Mouse (Mus musculus) midbrain, embryonic 16.5 days (tissue): ENCODE measurements around the gene Kdm2a. TPM values are rescaled to one million over a fixed set of nuclear protein-coding genes. Genes with fewer than 3 reads are reported as not detected.

Experiments
- ATAC-seq: fragments of 200-750 bp; cut with Nextera tagmentation; 2 replicates; pipeline ENCODE4 v1.8.0; 2017; ENCODE audit warnings: moderate TSS enrichment
- H3K27ac ChIP-seq: fragments of 300-500 bp; sonication (generic); 2 replicates; pipeline ENCODE4 v1.5.1; 2014; ENCODE audit warnings: mild to moderate bottlenecking, low read length, mixed read lengths
- H3K27me3 ChIP-seq: fragments of 300-500 bp; sonication (generic); 2 replicates; pipeline ENCODE4 v1.6.1; 2014; ENCODE audit warnings: low read depth, low read length, mixed read lengths; ENCODE audit not compliant: control insufficient read depth, insufficient read depth
- H3K36me3 ChIP-seq: fragments of 300-500 bp; sonication (generic); 2 replicates; pipeline ENCODE4 v1.6.1; 2014; ENCODE audit warnings: mild to moderate bottlenecking, low read length, moderate library complexity, mixed read lengths; ENCODE audit not compliant: control insufficient read depth, insufficient read depth
- H3K4me1 ChIP-seq: fragments of 300-500 bp; sonication (generic); 2 replicates; pipeline ENCODE4 v1.6.1; 2014; ENCODE audit warnings: mild to moderate bottlenecking, low read length, mixed read lengths; ENCODE audit not compliant: control insufficient read depth, insufficient read depth
- H3K4me2 ChIP-seq: fragments of 300-500 bp; sonication (generic); 2 replicates; pipeline ENCODE4 v1.6.1; 2014; ENCODE audit warnings: mild to moderate bottlenecking, low read length, mixed read lengths
- H3K4me3 ChIP-seq: fragments of 300-500 bp; sonication (generic); 2 replicates; pipeline ENCODE4 v1.5.1; 2014; ENCODE audit warnings: low read depth, mild to moderate bottlenecking, low read length, moderate library complexity, mixed read lengths
- H3K9ac ChIP-seq: fragments of 300-500 bp; sonication (generic); 2 replicates; pipeline ENCODE4 v1.6.1; 2014; ENCODE audit warnings: low read depth, low read length, mixed read lengths
- H3K9me3 ChIP-seq: fragments of 300-500 bp; sonication (generic); replicated peaks from 2 replicates; pipeline ENCODE4 v1.6.1; 2014; ENCODE audit warnings: mild to moderate bottlenecking, low read length, mixed read lengths; ENCODE audit not compliant: control insufficient read depth, poor library complexity, severe bottlenecking
- WGBS: fragments of 180-500 bp; shearing (Covaris S2); extraction: QIAGEN DNeasy Blood & Tissue Kit; methylation state at CpG from one replicate; pipeline ENCODE4 v1.1.7; 2014; 5-methylcytosine and 5-hydroxymethylcytosine counted together
- polyA plus RNA-seq: library from polyadenylated mRNA; unstranded; fragments of >200 nt; fragmentation: Nextera tagmentation; extraction: Ambion mirVana; gene quantifications from 2 replicates; pipeline ENCODE4 v1.2.1, GENCODE M21; 2015

Kdm2a gene
- polyA plus RNA-seq, 1 experiment from 2014 or later: 32.1 TPM

DNA sequence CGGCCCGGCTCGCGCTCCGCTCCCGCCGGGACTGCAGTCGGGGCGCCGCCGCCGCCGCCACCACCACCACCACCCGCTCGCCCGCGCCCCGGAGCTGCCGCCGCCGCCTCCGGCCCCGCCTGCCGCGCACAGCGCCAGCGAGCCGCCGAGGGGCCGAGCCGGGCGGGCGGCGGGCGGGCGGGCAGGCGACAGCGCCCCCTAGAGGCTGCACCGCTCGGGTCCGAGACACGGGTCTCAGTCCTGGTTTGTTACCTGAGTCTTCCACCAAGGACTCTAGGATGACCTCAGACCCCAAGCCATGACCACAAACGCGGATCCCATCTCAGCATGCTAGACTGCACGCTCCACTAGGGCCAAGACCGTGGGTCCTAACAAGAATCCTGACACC lies 91.9 kb downstream of the Kdm2a start, which contains the start of gene Grk2:
Gene Grk2, minus strand, starts transcription at position 33 of the 388 bp plus-strand sequence.
- 2% methylated on average over 20 of the region's 46 CpGs for WGBS
- peaks cover 51% of the 10 kb centered on the region for H3K4me1 ChIP-seq
- peak; percentile 65 for ATAC-seq

GRCm38 (mm10) chr19:4305491-4306189 lies 92.4 kb downstream of the Kdm2a start:
- peak overlapping the region; percentile 92 for H3K4me2 ChIP-seq
- under 1% methylated on average over 59 of the region's 68 CpGs for WGBS
- peaks cover 56% of the 10 kb centered on the region for H3K4me1 ChIP-seq
- H3K9ac ChIP-seq: peak overlapping the region; percentile 97
- no peaks in the 10 kb centered on the region for H3K36me3 ChIP-seq
- peak; percentile 47 for ATAC-seq
- no peaks in the 10 kb centered on the region for H3K27me3 ChIP-seq
- peak overlapping the region; percentile 92 for H3K27ac ChIP-seq
- no peaks in the 10 kb centered on the region for H3K9me3 ChIP-seq
- peak overlapping the region; percentile 93 for H3K4me3 ChIP-seq

More for the DNA sequence above, 91.9 kb downstream of the Kdm2a start, which contains the start of gene Grk2:
- H3K27ac ChIP-seq: peak within 1 kb of the TSS; percentile 92
- no peaks in the 10 kb centered on the region for H3K27me3 ChIP-seq
- peak within 1 kb of the TSS; percentile 92 for H3K4me2 ChIP-seq
- peak within 1 kb of the TSS; percentile 93 for H3K4me3 ChIP-seq
- no peaks in the 10 kb centered on the region for H3K9me3 ChIP-seq
- H3K9ac ChIP-seq: peak within 1 kb of the TSS; percentile 97
- H3K36me3 ChIP-seq: no peaks in the 10 kb centered on the region

DNA sequence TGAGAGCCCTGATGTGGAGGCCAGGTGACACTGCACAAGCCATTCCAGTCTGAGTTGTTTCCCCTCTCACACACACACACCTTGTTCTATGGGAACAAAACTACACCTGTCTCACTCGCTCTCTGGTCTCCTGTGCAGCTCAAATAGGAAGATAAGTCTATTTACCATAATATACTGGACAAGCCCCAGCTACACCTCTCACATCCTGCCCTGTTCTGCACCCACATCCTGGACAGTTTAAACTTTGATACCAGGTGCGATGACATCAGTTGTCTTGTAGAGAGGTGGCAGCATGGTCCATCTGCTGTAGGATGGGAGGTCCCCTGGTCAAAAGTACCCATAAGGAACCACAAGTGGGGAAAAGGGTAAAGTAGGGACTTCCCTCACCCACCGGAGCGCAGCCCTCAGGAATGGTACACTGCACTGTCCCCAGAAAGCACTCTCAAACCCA lies 93.2 kb downstream of the Kdm2a start:
- Histone ChIP-seq H3K9me3 (no peaks in the 10 kb centered on the region), H3K27me3 (no peaks in the 10 kb centered on the region), H3K4me3 (peak overlapping the region; percentile 93), H3K4me2 (peak overlapping the region; percentile 92), H3K36me3 (no peaks in the 10 kb centered on the region), H3K27ac (no peak overlapping the region), H3K9ac (peak overlapping the region; percentile 97), H3K4me1 (peaks cover 60% of the 10 kb centered on the region)
- no peak for ATAC-seq
- 57% methylated on average over 4 of the region's 4 CpGs for WGBS

DNA sequence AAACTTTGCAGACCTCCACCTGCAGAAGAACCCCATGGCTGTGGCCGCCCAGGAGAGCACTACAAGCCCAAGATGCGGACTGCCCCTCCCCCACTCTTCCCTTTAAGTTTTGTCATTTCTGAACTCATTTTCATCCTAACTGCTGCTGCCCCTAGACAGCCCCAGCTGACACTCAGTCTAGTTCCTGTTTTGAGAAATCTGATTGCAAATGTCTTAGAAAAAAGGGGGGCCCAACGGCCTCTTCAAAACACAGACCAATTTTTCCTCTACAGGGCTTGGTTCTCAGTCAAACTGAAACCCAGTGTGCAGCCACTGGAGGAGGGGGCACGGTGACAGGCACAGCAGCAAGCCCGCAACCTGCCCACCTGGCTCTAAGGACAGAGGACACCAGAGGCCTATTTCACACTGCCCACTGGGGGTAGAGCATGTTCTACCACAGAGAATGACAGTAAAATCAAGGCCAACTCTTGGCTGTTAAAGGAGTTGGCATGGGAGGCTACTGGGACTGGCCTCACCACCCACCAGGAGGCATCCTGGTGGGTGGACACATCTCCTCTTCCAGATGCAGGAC lies 93.7 kb downstream of the Kdm2a start:
- no peak overlapping the region for H3K27ac ChIP-seq
- H3K4me2 ChIP-seq: peak overlapping the region; percentile 92
- ATAC-seq: no peak
- H3K9me3 ChIP-seq: no peaks in the 10 kb centered on the region
- peaks cover 60% of the 10 kb centered on the region for H3K4me1 ChIP-seq
- peak overlapping the region; percentile 97; the same call in 1 of the 2 replicates for H3K9ac ChIP-seq
- H3K4me3 ChIP-seq: peak overlapping the region; percentile 93
- 75% methylated on average over 5 of the region's 5 CpGs for WGBS
- no peaks in the 10 kb centered on the region for H3K36me3 ChIP-seq
- H3K27me3 ChIP-seq: no peaks in the 10 kb centered on the region

DNA sequence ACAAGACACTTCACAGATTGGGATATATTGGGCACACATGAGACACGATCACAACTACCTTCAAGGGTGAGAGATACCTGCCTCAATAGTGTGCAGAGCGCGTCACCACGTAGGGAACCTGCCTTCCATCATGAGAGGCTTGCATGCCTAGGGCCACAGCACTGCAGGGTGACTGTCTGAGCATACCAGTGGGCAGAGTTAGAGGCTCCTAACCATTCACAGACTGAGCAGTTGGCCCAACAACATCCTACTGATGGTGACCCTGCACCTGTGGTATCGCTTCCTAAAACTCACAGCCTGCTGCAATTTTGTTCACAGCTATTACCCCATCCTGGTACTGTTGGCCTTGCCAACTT lies 94.5 kb downstream of the Kdm2a start:
- Histone ChIP-seq H3K4me3 (no peak overlapping the region), H3K27me3 (no peaks in the 10 kb centered on the region), H3K9me3 (no peaks in the 10 kb centered on the region), H3K4me2 (peak overlapping the region; percentile 92; the same call in 1 of the 2 replicates), H3K4me1 (peaks cover 60% of the 10 kb centered on the region), H3K9ac (no peak overlapping the region), H3K27ac (0 out of 2 replicates have a peak overlapping the region, but pooled peaks have one; percentile 15), H3K36me3 (no peaks in the 10 kb centered on the region)
- no peak for ATAC-seq
- 97% methylated on average over 5 of the region's 5 CpGs for WGBS

DNA sequence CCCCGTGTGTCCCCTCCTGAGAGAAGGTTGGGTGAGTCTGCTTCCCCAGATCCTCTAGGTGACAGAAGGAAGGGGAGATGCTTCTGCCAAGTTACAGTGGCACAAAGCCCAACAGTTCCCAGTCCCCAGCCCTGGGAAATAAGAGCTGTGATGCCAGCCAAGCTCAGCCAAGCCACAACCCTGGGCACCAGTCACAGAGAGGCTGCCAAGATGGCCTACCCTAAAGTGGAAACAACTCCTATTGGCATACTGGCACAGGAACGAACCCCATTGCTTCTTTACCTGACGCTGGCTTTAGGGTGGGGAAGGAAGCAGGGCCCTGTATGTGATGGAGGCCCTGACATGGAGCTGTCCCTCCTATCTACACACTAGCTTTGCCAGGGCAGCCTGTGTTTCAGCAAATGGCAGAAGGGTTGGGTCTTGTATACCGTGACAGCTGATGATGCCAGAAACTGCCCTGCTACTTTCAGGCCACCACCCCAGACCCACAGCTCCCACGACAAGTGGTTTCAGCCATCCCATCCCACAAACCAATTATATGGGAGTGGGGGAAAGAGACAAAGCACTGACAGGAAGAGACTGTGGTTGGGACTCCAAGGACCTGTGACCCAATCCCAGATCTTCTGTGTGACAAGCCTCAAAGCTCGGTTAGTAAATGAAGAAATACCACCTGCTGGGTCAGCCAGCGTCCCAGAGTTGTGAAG lies 95.0 kb downstream of the Kdm2a start:
- no peak for ATAC-seq
- Histone ChIP-seq H3K4me1 (peaks cover 60% of the 10 kb centered on the region), H3K4me2 (peak overlapping the region; percentile 46; the same call in 1 of the 2 replicates), H3K27ac (peak overlapping the region; percentile 15), H3K9me3 (no peaks in the 10 kb centered on the region), H3K36me3 (no peaks in the 10 kb centered on the region), H3K4me3 (no peak overlapping the region), H3K27me3 (no peaks in the 10 kb centered on the region), H3K9ac (no peak overlapping the region)
- WGBS: 71% methylated on average over 7 of the region's 7 CpGs

- no peaks in the 10 kb centered on the region for H3K36me3 ChIP-seq
- 21% methylated on average over 21 of the region's 21 CpGs for WGBS
- H3K4me1 ChIP-seq: peaks cover 56% of the 10 kb centered on the region
- H3K4me2 ChIP-seq: peak overlapping the region; percentile 46
- no peaks in the 10 kb centered on the region for H3K27me3 ChIP-seq
- no peak for ATAC-seq
- peak overlapping the region; percentile 53 for H3K9ac ChIP-seq
- H3K27ac ChIP-seq: peak overlapping the region; percentile 60
- no peak overlapping the region for H3K4me3 ChIP-seq
- no peaks in the 10 kb centered on the region for H3K9me3 ChIP-seq
These were observed 96.1 kb downstream of the Kdm2a start for GRCm38 (mm10) chr19:4301735-4302651.
